Mouse (Mus musculus): ENCODE results near the gene Tap2. TPM values are rescaled to one million over a fixed set of nuclear protein-coding genes. Genes with fewer than 3 reads are reported as not detected.

The Tap2 gene
- total RNA-seq, 2 experiments from 2014 or later: 7.8 to 9.3 TPM

DNA sequence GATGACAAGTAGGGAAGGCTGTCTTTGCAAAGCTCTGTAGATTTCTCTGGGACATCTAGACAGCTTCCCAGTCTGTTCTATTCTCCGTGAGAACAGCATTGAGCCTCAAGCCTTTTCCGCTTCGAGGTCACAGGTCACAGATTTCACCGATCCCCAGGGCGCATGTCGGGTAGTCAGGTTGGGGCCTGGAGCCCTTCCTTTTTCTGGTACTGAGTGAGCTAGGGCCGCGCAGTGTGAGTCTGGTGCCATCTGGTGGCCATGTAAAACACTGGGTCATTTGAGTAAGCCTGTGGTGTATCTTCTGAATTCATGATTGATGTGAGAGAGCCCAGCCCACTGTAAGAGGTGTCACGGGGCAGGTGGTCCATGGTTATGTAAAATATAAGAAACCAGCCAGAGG is 31.6 kb downstream of the Tap2 start:
- Histone ChIP-seq H3K27ac (no peak overlapping the region), H3K4me3 (no peak overlapping the region)
- peak; percentile 93 for TF ChIP-seq CTCF (conservative IDR thresholded peaks at IDR 0.05)

GRCm38 (mm10) chr17:34236691-34237090 is 33.4 kb downstream of the Tap2 start:
- no peak for DNase-seq (ENCODE audit: low spot score in 2 of 2)
- TF ChIP-seq CTCF (conservative IDR thresholded peaks at IDR 0.05): no peak
- no peak overlapping the region for H3K27ac ChIP-seq
- no peak overlapping the region for H3K4me3 ChIP-seq

More for the DNA sequence above, 31.6 kb downstream of the Tap2 start:
- peak; percentile 60 to 75 for DNase-seq (ENCODE audit: low spot score in 2 of 2)

DNA sequence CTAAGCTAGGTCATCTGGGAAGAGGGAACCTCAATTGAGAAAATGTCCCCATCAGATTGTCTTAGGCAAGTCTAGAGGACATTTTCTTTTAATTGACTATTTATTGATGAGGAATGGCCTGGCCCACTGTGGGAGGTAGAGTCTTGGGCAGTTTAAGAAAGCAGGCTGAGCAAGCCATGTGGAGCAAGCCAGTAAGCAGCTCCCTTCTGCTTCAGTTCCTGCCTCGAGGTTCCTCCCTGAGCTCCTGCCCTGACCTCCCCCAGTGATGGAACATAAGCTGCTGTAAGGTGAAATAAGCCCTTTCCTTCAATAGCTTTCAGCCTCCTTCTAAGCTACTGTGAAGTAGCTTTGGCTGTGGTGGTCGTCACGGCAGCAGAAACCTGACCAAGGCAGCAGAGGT is 34.4 kb downstream of the Tap2 start:
- H3K27ac ChIP-seq: no peak overlapping the region
- H3K4me3 ChIP-seq: no peak overlapping the region
- no peak for TF ChIP-seq CTCF (conservative IDR thresholded peaks at IDR 0.05)
- no peak for DNase-seq (ENCODE audit: low spot score in 2 of 2)

GRCm38 (mm10) chr17:34238706-34239105 is 35.4 kb downstream of the Tap2 start, which contains the start of gene H2-Ob:
H2-Ob (plus strand) TSS chr17:34238903.
- peak; percentile 34 to 55 for DNase-seq (ENCODE audit: low spot score in 2 of 2)
- TF ChIP-seq CTCF (conservative IDR thresholded peaks at IDR 0.05): no peak
- Histone ChIP-seq H3K4me3 (no peak within 1 kb of the TSS), H3K27ac (peak within 1 kb of the TSS; percentile 53; the same call in 1 of the 2 replicates)

GRCm38 (mm10) chr17:34239601-34240041 is 36.3 kb downstream of the Tap2 start:
- TF ChIP-seq CTCF (conservative IDR thresholded peaks at IDR 0.05): no peak
- H3K27ac ChIP-seq: peak overlapping the region; percentile 53; the same call in 1 of the 2 replicates
- no peak for DNase-seq (ENCODE audit: low spot score in 2 of 2)
- H3K4me3 ChIP-seq: no peak overlapping the region

- DNase-seq (ENCODE audit: low spot score in 2 of 2): no peak
Observed at GRCm38 (mm10) chr17:34240366-34240765, 37.0 kb downstream of the Tap2 start.

GRCm38 (mm10) chr17:34240916-34241315 is 37.6 kb downstream of the Tap2 start:
- no peak overlapping the region for H3K27ac ChIP-seq
- no peak overlapping the region for H3K4me3 ChIP-seq
- no peak for TF ChIP-seq CTCF (conservative IDR thresholded peaks at IDR 0.05)
- no peak for DNase-seq (ENCODE audit: low spot score in 2 of 2)

More at GRCm38 (mm10) chr17:34240366-34240765, 37.0 kb downstream of the Tap2 start:
- Histone ChIP-seq H3K4me3 (no peak overlapping the region), H3K27ac (no peak overlapping the region; the same call in 1 of the 2 replicates)
- no peak for TF ChIP-seq CTCF (conservative IDR thresholded peaks at IDR 0.05)

- Histone ChIP-seq H3K4me3 (no peak overlapping the region), H3K27ac (no peak overlapping the region)
- TF ChIP-seq CTCF (conservative IDR thresholded peaks at IDR 0.05): no peak
- DNase-seq (ENCODE audit: low spot score in 2 of 2): no peak
Observed at GRCm38 (mm10) chr17:34244656-34245055, 41.3 kb downstream of the Tap2 start.

DNA sequence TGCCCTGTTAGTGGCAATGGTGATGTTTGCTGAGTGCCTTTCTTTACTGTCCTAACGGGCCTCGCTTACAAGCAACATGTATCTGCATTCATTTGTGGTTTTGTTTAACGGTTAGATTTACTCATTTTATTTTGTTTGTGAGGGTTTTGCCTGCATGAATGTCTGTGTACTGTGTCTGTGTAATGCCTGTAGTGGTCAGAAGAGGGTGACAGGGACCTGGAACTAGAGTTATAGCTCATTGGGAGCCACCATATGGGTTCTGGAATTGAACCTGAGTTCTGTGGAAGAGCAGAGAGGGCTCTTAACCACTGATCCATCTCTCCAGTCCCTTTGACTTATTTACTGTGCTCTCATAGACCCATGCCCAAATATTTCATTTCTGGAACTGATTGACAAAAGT is 43.7 kb downstream of the Tap2 start:
- H3K4me3 ChIP-seq: no peak overlapping the region
- H3K27ac ChIP-seq: no peak overlapping the region
- DNase-seq (ENCODE audit: low spot score in 2 of 2): no peak
- peak; percentile 60 for TF ChIP-seq CTCF (conservative IDR thresholded peaks at IDR 0.05)

GRCm38 (mm10) chr17:34248764-34249163 is 45.4 kb downstream of the Tap2 start:
- no peak for DNase-seq (ENCODE audit: low spot score in 2 of 2)
- Histone ChIP-seq H3K27ac (no peak overlapping the region), H3K4me3 (no peak overlapping the region)
- TF ChIP-seq CTCF (conservative IDR thresholded peaks at IDR 0.05): no peak

GRCm38 (mm10) chr17:34249361-34249760 is 46.0 kb downstream of the Tap2 start:
- no peak for DNase-seq (ENCODE audit: low spot score in 2 of 2)
- no peak overlapping the region for H3K4me3 ChIP-seq
- no peak for TF ChIP-seq CTCF (conservative IDR thresholded peaks at IDR 0.05)
- H3K27ac ChIP-seq: no peak overlapping the region

DNA sequence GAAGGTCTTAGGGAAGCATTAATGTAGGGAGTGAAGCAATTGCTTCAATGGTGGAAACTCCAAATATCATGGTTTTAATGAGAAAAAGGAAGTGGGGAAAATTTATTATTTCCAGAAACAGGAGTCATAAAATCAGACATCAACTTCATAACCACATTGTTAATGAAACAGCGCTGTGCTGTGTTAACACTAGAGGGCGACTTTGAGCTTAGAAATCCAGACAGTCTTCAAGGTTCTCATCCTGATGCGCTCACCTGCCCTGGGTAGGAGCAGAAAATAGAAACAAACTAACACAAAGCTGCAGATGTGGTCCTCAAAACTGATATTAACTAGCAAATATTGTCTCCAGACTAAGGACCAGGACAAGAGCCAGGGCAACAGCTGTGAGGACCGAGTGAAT is 46.6 kb downstream of the Tap2 start:
- no peak overlapping the region for H3K27ac ChIP-seq
- H3K4me3 ChIP-seq: no peak overlapping the region
- peak in 1 of 2 experiments; percentile 48 for DNase-seq (ENCODE audit: low spot score in 2 of 2)
- peak; percentile 93 for TF ChIP-seq CTCF (conservative IDR thresholded peaks at IDR 0.05)

DNA sequence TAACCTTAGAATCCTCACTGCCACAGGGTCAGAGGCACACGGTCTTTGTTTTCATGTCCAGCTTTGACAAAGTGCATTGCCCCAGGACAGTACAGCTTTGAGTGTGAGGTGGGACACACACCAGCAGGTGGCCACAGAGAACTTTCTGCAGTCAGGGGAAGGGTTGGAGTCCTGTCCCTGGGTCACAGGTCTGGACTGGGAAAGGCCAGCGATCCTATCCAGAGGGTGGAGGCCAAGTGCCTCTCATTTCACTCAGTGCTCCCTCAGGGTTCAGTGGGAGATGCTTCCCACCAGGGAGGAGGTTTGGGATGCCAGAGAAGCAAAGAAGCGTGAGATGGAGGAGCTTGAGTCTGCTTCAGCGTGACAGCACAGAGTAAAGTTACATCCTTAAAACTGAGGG is 48.3 kb downstream of the Tap2 start:
- Histone ChIP-seq H3K27ac (no peak overlapping the region), H3K4me3 (no peak overlapping the region)
- TF ChIP-seq CTCF (conservative IDR thresholded peaks at IDR 0.05): peak; percentile 44
- no peak for DNase-seq (ENCODE audit: low spot score in 2 of 2)

DNA sequence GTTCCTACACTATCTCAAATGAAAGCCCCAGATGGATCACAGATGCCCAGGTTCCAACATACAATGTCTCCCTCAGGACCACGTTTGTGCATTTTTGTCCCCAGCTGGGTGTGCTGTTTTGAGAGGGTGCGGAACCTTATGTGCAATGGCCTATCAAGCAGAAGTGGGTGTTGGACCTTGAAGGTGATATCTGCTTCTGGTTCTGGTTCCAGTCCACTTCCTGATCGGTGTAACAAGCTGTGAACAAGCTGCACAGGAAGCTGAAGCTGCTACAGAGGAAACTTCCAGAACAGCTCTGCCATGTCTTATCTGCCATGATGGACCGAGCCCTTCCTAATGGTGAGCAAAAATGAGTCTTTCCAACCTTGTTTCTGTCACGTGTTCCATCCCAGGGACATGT is 53.2 kb downstream of the Tap2 start:
- Histone ChIP-seq H3K27ac (no peak overlapping the region), H3K4me3 (no peak overlapping the region)
- DNase-seq (ENCODE audit: low spot score in 2 of 2): no peak
- no peak for TF ChIP-seq CTCF (conservative IDR thresholded peaks at IDR 0.05)

Measured in layer of hippocampus, adult 2 months (tissue).